Mouse (Mus musculus) colon, adult 2 months (tissue): Measurements from ENCODE around the gene Gm28035. TPM values are rescaled to one million over a fixed set of nuclear protein-coding genes. Genes with fewer than 3 reads are reported as not detected.

Experiments used
- polyA plus RNA-seq: library from polyadenylated mRNA; depleted of rRNA; stranded (reverse); fragments of >200 nt; gene quantifications from 2 replicates; pipeline ENCODE4 v1.2.3, GENCODE M21; 2012; rRNA removed

Gm28035 gene
- 11.1 and 11.5 TPM in 2 replicates for polyA plus RNA-seq

GRCm38 (mm10) chr2:30240267-30240666 lies at the start of gene Gm28035:
Gm28035 (plus strand) TSS chr2:30240567.

GRCm38 (mm10) chr2:30205629-30206357 lies 34.6 kb upstream of the Gm28035 start, which contains the start of gene Kyat1:
Kyat1 (minus strand) TSS chr2:30205847.

DNA sequence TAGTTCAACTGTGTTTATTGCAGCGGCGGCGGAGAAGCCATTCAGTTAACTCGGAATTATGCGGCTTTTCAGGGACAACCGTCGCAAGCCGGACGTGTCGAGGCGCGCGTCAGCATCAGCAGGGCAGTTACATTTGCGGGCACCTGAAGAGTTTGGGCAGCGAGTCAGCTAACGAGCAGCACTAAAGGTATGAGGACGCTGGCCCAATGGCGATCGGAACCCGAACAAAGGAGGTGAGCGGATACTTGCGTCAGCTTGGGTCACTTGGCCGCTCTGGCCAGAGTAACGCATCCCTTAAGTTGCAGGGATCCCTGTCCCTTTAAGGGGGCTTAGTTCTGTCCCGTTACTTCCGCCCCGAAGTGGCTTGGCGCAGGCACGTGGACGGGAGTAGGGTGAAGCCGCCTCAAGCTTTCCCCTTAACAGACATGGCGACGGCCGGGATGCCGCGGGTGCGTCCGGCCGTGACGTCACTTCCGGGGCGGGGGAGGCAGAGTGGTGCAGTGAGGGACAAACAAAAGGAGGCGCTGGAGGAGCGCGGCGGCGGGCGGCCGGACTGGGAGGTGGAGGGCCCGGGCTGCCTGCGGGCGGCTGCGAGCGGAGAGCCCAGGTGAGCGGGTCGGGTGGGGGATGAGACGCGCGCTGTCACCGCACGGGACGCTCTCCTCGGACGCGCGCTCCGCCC lies 3.0 kb upstream of the Gm28035 start, which contains the start of gene Lrrc8a:
TSS of gene Lrrc8a (plus strand) at position 517 of the 682 bp plus-strand sequence.

GRCm38 (mm10) chr2:30265767-30266253 lies 25.4 kb downstream of the Gm28035 start, which contains the start of gene Phyhd1:
Phyhd1 (plus strand) TSS chr2:30266203.

DNA sequence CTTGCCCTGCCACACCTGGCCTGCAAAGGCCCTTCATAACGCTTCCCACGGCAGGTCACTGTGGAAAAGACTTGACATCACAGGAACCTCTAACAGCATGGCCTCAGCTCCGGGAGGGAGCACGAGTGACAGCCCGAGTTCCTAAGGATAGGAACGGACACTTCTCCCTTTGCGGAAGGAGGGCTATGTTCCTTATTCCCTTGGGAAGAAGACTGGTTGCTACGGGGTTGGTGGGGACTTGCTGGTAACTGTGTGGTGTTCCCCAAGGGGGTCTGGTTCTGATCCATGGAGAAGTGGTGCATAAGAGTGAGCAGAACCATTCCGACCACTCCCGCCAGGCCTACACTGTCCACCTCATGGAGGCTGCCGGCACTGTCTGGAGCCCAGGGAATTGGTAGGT lies 40.4 kb downstream of the Gm28035 start, which contains the start of gene Gm28038:
TSS of gene Gm28038 (plus strand) at position 301 of the 400 bp plus-strand sequence.

GRCm38 (mm10) chr2:30286192-30287026 lies 46.0 kb downstream of the Gm28035 start, which contains the start of the genes Dolk and Nup188:
Dolk (minus strand) TSS chr2:30286334.
Nup188 (plus strand) TSS chr2:30286397.

Other genes starting within 250 kb of the Gm28035 start
- gene Wdr34, start 191.7 kb upstream of the Gm28035 start, polyA plus RNA-seq = 18.5 and 22.8 TPM in 2 replicates
- 46.7 and 50.3 TPM in 2 replicates for gene Set, start 183.2 kb upstream of the Gm28035 start, polyA plus RNA-seq
- gene Pkn3, start 162.9 kb upstream of the Gm28035 start, polyA plus RNA-seq = 14.7 and 16.2 TPM in 2 replicates
- 85.4 and 112 TPM in 2 replicates for gene Zdhhc12, start 146.9 kb upstream of the Gm28035 start, polyA plus RNA-seq
- gene Zer1, start 116.0 kb upstream of the Gm28035 start, polyA plus RNA-seq = 45.7 and 48.3 TPM in 2 replicates
- 75.8 and 91.2 TPM in 2 replicates for gene Tbc1d13, start 106.8 kb upstream of the Gm28035 start, polyA plus RNA-seq
- 83.8 and 112 TPM in 2 replicates for gene Endog, start 69.1 kb upstream of the Gm28035 start, polyA plus RNA-seq
- gene Spout1, start 62.1 kb upstream of the Gm28035 start, polyA plus RNA-seq = 25.0 and 27.7 TPM in 2 replicates
- 48.9 and 55.1 TPM in 2 replicates for gene Kyat1, start 34.7 kb upstream of the Gm28035 start, polyA plus RNA-seq
- 38.6 and 42.1 TPM in 2 replicates for gene Lrrc8a, start 2.9 kb upstream of the Gm28035 start, polyA plus RNA-seq
- 6.3 and 8.7 TPM in 2 replicates for gene Phyhd1, start 25.6 kb downstream of the Gm28035 start, polyA plus RNA-seq
- not detected in 2 replicates for gene Gm28038, start 40.5 kb downstream of the Gm28035 start, polyA plus RNA-seq
- 15.6 and 20.9 TPM in 2 replicates for gene Dolk, start 45.8 kb downstream of the Gm28035 start, polyA plus RNA-seq
- 28.8 and 31.0 TPM in 2 replicates for gene Nup188, start 45.8 kb downstream of the Gm28035 start, polyA plus RNA-seq
- gene Sh3glb2, start 118.8 kb downstream of the Gm28035 start, polyA plus RNA-seq = 246 and 269 TPM in 2 replicates
- 34.0 and 36.3 TPM in 2 replicates for gene Miga2, start 123.7 kb downstream of the Gm28035 start, polyA plus RNA-seq
- gene Dolpp1, start 151.7 kb downstream of the Gm28035 start, polyA plus RNA-seq = 97.8 and 171 TPM in 2 replicates
- gene Crat, start 175.2 kb downstream of the Gm28035 start, polyA plus RNA-seq = 87.6 and 104 TPM in 2 replicates
- 118 and 128 TPM in 2 replicates for gene Ptpa, start 175.5 kb downstream of the Gm28035 start, polyA plus RNA-seq
- 12.4 and 14.7 TPM in 2 replicates for gene Ier5l, start 233.7 kb downstream of the Gm28035 start, polyA plus RNA-seq